Mouse (Mus musculus) forebrain, postnatal 0 days (tissue): ENCODE data around the gene Cd24a. TPM values are rescaled to one million over a fixed set of nuclear protein-coding genes. Genes with fewer than 3 reads are reported as not detected.

Source experiments
- ATAC-seq: fragments of 200-750 bp; cut with Nextera tagmentation; 2 replicates; pipeline ENCODE4 v1.8.0; 2017; ENCODE audit warnings: mild to moderate bottlenecking, moderate library complexity
- DNase-seq: peaks from one replicate; pipeline ENCODE4 v3.0.0-alpha.2; 2015
- H3K27ac ChIP-seq: fragments of 300-500 bp; sonication (generic); 2 replicates; pipeline ENCODE4 v1.5.1; 2014; ENCODE audit warnings: low read depth, mild to moderate bottlenecking, antibody characterized with exemption, low read length, moderate library complexity, mixed read lengths
- H3K27me3 ChIP-seq: fragments of 300-500 bp; sonication (generic); 2 replicates; pipeline ENCODE4 v1.6.1; 2014; ENCODE audit warnings: mild to moderate bottlenecking, low read length, mixed read lengths; ENCODE audit not compliant: insufficient read depth
- H3K36me3 ChIP-seq: fragments of 300-500 bp; sonication (generic); 2 replicates; pipeline ENCODE4 v1.6.1; 2014; ENCODE audit warnings: mild to moderate bottlenecking, moderate library complexity; ENCODE audit not compliant: insufficient read depth
- H3K4me1 ChIP-seq: fragments of 300-500 bp; sonication (generic); 2 replicates; pipeline ENCODE4 v1.6.1; 2014; ENCODE audit warnings: antibody characterized with exemption; ENCODE audit not compliant: insufficient read depth
- H3K4me2 ChIP-seq: fragments of 300-500 bp; sonication (generic); 2 replicates; pipeline ENCODE4 v1.6.1; 2014; ENCODE audit warnings: low read depth, mild to moderate bottlenecking, moderate library complexity
- H3K4me3 ChIP-seq: fragments of 300-500 bp; sonication (generic); 2 replicates; pipeline ENCODE4 v1.5.1; 2014; ENCODE audit warnings: low read depth, low read length, mixed read lengths
- H3K9ac ChIP-seq: fragments of 300-500 bp; sonication (generic); 2 replicates; pipeline ENCODE4 v1.6.1; 2014; ENCODE audit warnings: mild to moderate bottlenecking
- H3K9me3 ChIP-seq: fragments of 300-500 bp; sonication (generic); 2 replicates; pipeline ENCODE4 v1.6.1; 2016; ENCODE audit warnings: low read length
- CTCF ChIP-seq: sonication (generic); IDR thresholded peaks from 2 replicates; pipeline ENCODE4 v1.5.1; 2016; ENCODE audit warnings: antibody characterized with exemption, control low read depth, low read depth
- WGBS: fragments of 180-500 bp; shearing (Covaris S2); extraction: QIAGEN DNeasy Blood & Tissue Kit; methylation state at CpG from one replicate; pipeline ENCODE4 v1.1.7; 2014; 5-methylcytosine and 5-hydroxymethylcytosine counted together
- polyA plus RNA-seq: library from polyadenylated mRNA; unstranded; fragments of >200 nt; fragmentation: Nextera tagmentation; extraction: Ambion mirVana; gene quantifications from 2 replicates; pipeline ENCODE4 v1.2.1, GENCODE M21; 2015
- total RNA-seq: library from RNA; depleted of rRNA; stranded (reverse); fragments of >200 nt; gene quantifications from 2 replicates; pipeline ENCODE4 v1.2.3, GENCODE M21; 2014

The Cd24a gene
- total and polyA plus RNA-seq, 2 experiments from 2014 or later, result 668 to 1,087 TPM

- Histone ChIP-seq H3K4me3 (no peak overlapping the region), H3K4me1 (no peaks in the 10 kb centered on the region), H3K9me3 (no peaks in the 10 kb centered on the region), H3K4me2 (no peak overlapping the region), H3K27me3 (no peaks in the 10 kb centered on the region), H3K27ac (no peak overlapping the region), H3K9ac (no peak overlapping the region), H3K36me3 (no peaks in the 10 kb centered on the region)
- 64% methylated on average over 5 of the region's 5 CpGs for WGBS
- peak; percentile 28; the same call in 1 of the 2 replicates for TF ChIP-seq CTCF
- DNase-seq, result no peak
- ATAC-seq, result no peak
These were observed 28.7 kb upstream of the Cd24a start for GRCm38 (mm10) chr10:43549411-43549810.

GRCm38 (mm10) chr10:43550923-43551322 is 27.2 kb upstream of the Cd24a start:
- H3K4me3 ChIP-seq, result no peak overlapping the region
- DNase-seq (no peak), ATAC-seq (no peak)
- WGBS, result 37% methylated on average over 3 of the region's 3 CpGs
- H3K27ac ChIP-seq, result no peak overlapping the region
- H3K27me3 ChIP-seq, result no peaks in the 10 kb centered on the region
- H3K36me3 ChIP-seq, result no peaks in the 10 kb centered on the region
- H3K9ac ChIP-seq, result no peak overlapping the region
- TF ChIP-seq CTCF, result no peak
- no peaks in the 10 kb centered on the region for H3K4me1 ChIP-seq
- H3K9me3 ChIP-seq, result no peaks in the 10 kb centered on the region
- no peak overlapping the region for H3K4me2 ChIP-seq

DNA sequence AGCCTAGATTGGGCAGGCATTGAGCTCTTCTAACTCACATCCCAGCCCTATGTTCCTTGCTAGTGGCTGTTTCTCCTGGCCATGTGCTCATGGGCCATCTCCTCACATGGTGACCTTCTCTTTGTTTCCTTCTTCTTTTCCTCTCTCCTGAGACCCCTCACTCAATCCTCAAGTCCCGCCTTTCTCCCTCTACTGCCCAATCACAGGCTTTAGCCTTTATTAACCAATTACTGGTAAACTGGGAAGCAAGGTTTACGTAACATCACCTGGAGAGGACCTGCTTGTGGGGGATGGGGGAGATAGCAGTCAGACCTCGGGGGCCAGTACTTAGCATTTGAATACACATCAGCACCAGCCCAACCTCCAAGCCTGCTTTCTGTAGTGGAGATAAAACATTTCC is 26.7 kb upstream of the Cd24a start:
- DNase-seq (no peak), ATAC-seq (no peak)
- Histone ChIP-seq H3K27ac (no peak overlapping the region), H3K4me1 (no peaks in the 10 kb centered on the region), H3K4me2 (no peak overlapping the region), H3K36me3 (no peaks in the 10 kb centered on the region), H3K27me3 (no peaks in the 10 kb centered on the region), H3K4me3 (no peak overlapping the region), H3K9me3 (no peaks in the 10 kb centered on the region), H3K9ac (no peak overlapping the region)
- TF ChIP-seq CTCF, result no peak
- WGBS, result 31% methylated on average over 3 of the region's 3 CpGs

DNA sequence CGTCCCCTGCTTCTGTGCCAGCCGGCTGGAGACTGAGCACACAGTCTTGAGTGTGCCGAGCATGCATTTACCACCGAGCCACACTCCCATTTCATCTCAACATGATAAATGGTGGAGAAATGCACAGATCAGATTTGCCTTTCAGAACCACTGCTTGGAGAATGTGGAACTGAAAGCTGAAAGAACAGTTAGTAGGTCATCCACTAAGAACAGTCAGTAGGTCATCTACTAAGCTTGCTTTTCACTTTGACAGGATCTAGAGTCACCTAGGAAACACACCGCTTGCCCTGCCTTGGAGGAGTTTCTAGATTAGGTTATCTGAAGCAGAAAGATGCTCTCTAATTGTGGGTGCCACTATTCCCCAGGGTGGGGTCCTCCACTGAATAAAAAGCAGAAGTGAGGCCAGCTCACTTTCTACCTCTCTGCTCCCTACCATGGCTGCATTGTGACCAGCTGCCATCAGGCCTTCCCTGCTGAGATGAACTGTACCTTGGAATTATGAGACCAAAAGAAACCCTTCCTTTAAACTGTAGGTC is 20.4 kb upstream of the Cd24a start:
- no peak for TF ChIP-seq CTCF
- H3K27ac ChIP-seq, result no peak overlapping the region
- no peaks in the 10 kb centered on the region for H3K36me3 ChIP-seq
- H3K4me3 ChIP-seq, result no peak overlapping the region
- DNase-seq (no peak), ATAC-seq (no peak)
- H3K27me3 ChIP-seq, result no peaks in the 10 kb centered on the region
- no peak overlapping the region for H3K4me2 ChIP-seq
- H3K9ac ChIP-seq, result no peak overlapping the region
- no peaks in the 10 kb centered on the region for H3K9me3 ChIP-seq
- H3K4me1 ChIP-seq, result no peaks in the 10 kb centered on the region
- WGBS, result 89% methylated on average over 5 of the region's 5 CpGs

DNA sequence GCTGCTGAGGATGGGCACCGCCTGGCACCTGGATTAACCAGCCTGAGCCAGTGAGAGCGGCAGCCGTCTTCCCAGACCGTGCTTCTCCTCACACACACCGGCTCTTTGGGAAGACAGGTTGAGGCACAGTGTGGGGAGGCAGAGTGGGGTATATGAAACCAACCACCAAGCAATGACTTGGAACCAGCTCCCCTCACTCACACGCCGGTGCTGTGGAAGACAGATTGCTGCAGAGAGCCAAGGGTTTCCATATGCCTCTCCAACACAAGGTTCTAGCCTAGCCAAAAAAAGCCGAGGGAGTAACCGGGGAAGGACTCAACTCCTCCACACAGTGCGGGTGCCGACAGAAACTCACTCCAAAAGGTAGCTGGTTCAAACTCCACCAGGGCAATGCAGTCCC is 18.8 kb upstream of the Cd24a start:
- DNase-seq, result peak; percentile 32
- H3K9ac ChIP-seq, result no peak overlapping the region
- no peaks in the 10 kb centered on the region for H3K27me3 ChIP-seq
- H3K4me1 ChIP-seq, result no peaks in the 10 kb centered on the region
- 0 out of 2 replicates have a peak overlapping the region, but pooled peaks have one; percentile 2 for H3K27ac ChIP-seq
- ATAC-seq, result peak; percentile 85
- no peak overlapping the region for H3K4me3 ChIP-seq
- no peaks in the 10 kb centered on the region for H3K36me3 ChIP-seq
- H3K9me3 ChIP-seq, result no peaks in the 10 kb centered on the region
- TF ChIP-seq CTCF, result no peak
- WGBS, result 57% methylated on average over 11 of the region's 11 CpGs
- no peak overlapping the region for H3K4me2 ChIP-seq

DNA sequence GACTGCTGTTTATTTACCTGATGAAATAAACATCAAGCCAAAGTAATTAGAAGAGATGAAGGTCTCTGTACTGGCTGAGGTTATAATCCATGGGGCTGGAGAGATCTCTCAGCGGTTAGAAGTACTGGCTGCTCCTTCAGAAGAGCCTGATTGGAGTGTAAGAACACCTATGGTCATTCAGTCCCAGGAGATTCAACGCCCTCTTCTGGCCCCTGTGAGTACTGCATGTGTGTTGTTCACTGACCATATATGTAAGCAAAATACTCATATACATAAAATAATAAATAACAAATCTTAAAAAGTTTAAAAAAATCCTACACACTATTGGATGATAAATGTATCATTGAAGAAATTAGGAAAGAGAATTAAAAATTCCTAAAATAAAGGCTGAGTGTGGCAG is 17.3 kb upstream of the Cd24a start:
- no peaks in the 10 kb centered on the region for H3K27me3 ChIP-seq
- DNase-seq (no peak), ATAC-seq (no peak)
- no peak overlapping the region for H3K4me2 ChIP-seq
- H3K4me3 ChIP-seq, result no peak overlapping the region
- 34% methylated on average over 2 of the region's 2 CpGs for WGBS
- no peak overlapping the region for H3K9ac ChIP-seq
- H3K9me3 ChIP-seq, result no peaks in the 10 kb centered on the region
- H3K36me3 ChIP-seq, result no peaks in the 10 kb centered on the region
- no peaks in the 10 kb centered on the region for H3K4me1 ChIP-seq
- TF ChIP-seq CTCF, result no peak
- H3K27ac ChIP-seq, result no peak overlapping the region

- Histone ChIP-seq H3K4me1 (no peaks in the 10 kb centered on the region), H3K9ac (no peak overlapping the region), H3K36me3 (no peaks in the 10 kb centered on the region), H3K9me3 (no peaks in the 10 kb centered on the region), H3K4me3 (no peak overlapping the region), H3K27me3 (no peaks in the 10 kb centered on the region), H3K4me2 (no peak overlapping the region), H3K27ac (no peak overlapping the region)
- DNase-seq, result no peak
- no peak for TF ChIP-seq CTCF
- no peak for ATAC-seq
- WGBS, result 95% methylated on average over 2 of the region's 2 CpGs
These were observed 16.8 kb upstream of the Cd24a start for GRCm38 (mm10) chr10:43561311-43561710.
